Mouse (Mus musculus) neural tube, embryonic 11.5 days (tissue): ENCODE data around the gene Zc3h7a. TPM values are rescaled to one million over a fixed set of nuclear protein-coding genes. Genes with fewer than 3 reads are reported as not detected.

ENCODE experiments used
- ATAC-seq: fragments of 200-750 bp; cut with Nextera tagmentation; 2 replicates; pipeline ENCODE4 v1.8.0; 2017; ENCODE audit warnings: moderate number of reproducible peaks, mild to moderate bottlenecking, moderate TSS enrichment, moderate library complexity; ENCODE audit not compliant: insufficient read depth, low FRiP score, low TSS enrichment
- DNase-seq: peaks from one replicate; pipeline ENCODE4 v3.0.0-alpha.2; 2015; ENCODE audit warnings: low spot score
- H3K27ac ChIP-seq: fragments of 300-500 bp; sonication (generic); 2 replicates; pipeline ENCODE4 v1.5.1; 2014; ENCODE audit warnings: low read depth, mild to moderate bottlenecking, low read length
- H3K27me3 ChIP-seq: fragments of 300-500 bp; sonication (generic); 2 replicates; pipeline ENCODE4 v1.6.1; 2014; ENCODE audit warnings: mild to moderate bottlenecking, low read length, mixed read lengths; ENCODE audit not compliant: control insufficient read depth, insufficient read depth
- H3K36me3 ChIP-seq: fragments of 300-500 bp; sonication (generic); 2 replicates; pipeline ENCODE4 v1.6.1; 2014; ENCODE audit warnings: mild to moderate bottlenecking, low read length, moderate library complexity, mixed read lengths; ENCODE audit not compliant: control insufficient read depth, insufficient read depth
- H3K4me1 ChIP-seq: fragments of 300-500 bp; sonication (generic); 2 replicates; pipeline ENCODE4 v1.6.1; 2014; ENCODE audit warnings: low read length, mixed read lengths; ENCODE audit not compliant: control insufficient read depth, insufficient read depth
- H3K4me2 ChIP-seq: fragments of 300-500 bp; sonication (generic); 2 replicates; pipeline ENCODE4 v1.6.1; 2014; ENCODE audit warnings: low read depth, mild to moderate bottlenecking, moderate library complexity
- H3K4me3 ChIP-seq: fragments of 300-500 bp; sonication (generic); 2 replicates; pipeline ENCODE4 v1.5.1; 2014; ENCODE audit warnings: low read depth, low read length
- H3K9ac ChIP-seq: fragments of 300-500 bp; sonication (generic); 2 replicates; pipeline ENCODE4 v1.6.1; 2014; ENCODE audit warnings: mild to moderate bottlenecking, low read length
- H3K9me3 ChIP-seq: fragments of 300-500 bp; sonication (generic); 2 replicates; pipeline ENCODE4 v1.6.1; 2016; ENCODE audit warnings: low read length; ENCODE audit not compliant: control insufficient read depth
- WGBS: fragments of 180-500 bp; shearing (Covaris S2); extraction: QIAGEN DNeasy Blood & Tissue Kit; methylation state at CpG from one replicate; pipeline ENCODE4 v1.1.7; 2014; 5-methylcytosine and 5-hydroxymethylcytosine counted together
- polyA plus RNA-seq: library from polyadenylated mRNA; unstranded; fragments of >200 nt; fragmentation: Nextera tagmentation; extraction: Ambion mirVana; gene quantifications from 2 replicates; pipeline ENCODE4 v1.2.1, GENCODE M21; 2014

Gene Zc3h7a
- polyA plus RNA-seq, 1 experiment from 2014 or later: 93.5 TPM

GRCm38 (mm10) chr16:11128301-11128700 is 47.9 kb downstream of the Zc3h7a start:
- WGBS: 94% methylated on average over 11 of the region's 11 CpGs
- H3K4me2 ChIP-seq: no peak overlapping the region
- H3K27ac ChIP-seq: no peak overlapping the region
- H3K9me3 ChIP-seq: no peaks in the 10 kb centered on the region
- peaks cover 14% of the 10 kb centered on the region for H3K4me1 ChIP-seq
- no peak overlapping the region for H3K4me3 ChIP-seq
- H3K27me3 ChIP-seq: no peaks in the 10 kb centered on the region
- ATAC-seq (no peak), DNase-seq (no peak)
- no peaks in the 10 kb centered on the region for H3K36me3 ChIP-seq
- no peak overlapping the region for H3K9ac ChIP-seq

DNA sequence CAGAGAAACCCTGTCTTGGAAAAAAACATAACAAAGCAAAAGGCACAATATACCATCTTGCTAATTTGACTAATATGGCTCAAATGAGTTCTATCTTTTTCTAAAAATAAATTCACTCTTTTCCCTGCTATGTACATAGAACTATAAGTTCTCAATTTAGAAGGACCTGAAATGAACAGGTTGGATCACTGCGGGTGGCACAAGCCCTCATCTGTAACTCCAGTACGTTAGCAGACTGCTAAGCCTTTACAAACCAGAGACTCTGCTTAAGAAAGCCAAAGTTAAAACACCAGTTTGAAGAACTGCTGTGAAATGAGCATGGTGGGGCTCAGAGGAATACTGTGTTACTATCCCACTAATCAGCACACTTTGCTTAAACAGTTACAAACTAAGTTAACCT is 50.8 kb downstream of the Zc3h7a start:
- Histone ChIP-seq H3K4me2 (no peak overlapping the region), H3K4me3 (no peak overlapping the region), H3K27ac (no peak overlapping the region), H3K9ac (no peak overlapping the region), H3K27me3 (no peaks in the 10 kb centered on the region), H3K9me3 (no peaks in the 10 kb centered on the region), H3K4me1 (no peaks in the 10 kb centered on the region), H3K36me3 (no peaks in the 10 kb centered on the region)
- DNase-seq (no peak), ATAC-seq (no peak)
- 89% methylated on average over 2 of the region's 2 CpGs for WGBS

DNA sequence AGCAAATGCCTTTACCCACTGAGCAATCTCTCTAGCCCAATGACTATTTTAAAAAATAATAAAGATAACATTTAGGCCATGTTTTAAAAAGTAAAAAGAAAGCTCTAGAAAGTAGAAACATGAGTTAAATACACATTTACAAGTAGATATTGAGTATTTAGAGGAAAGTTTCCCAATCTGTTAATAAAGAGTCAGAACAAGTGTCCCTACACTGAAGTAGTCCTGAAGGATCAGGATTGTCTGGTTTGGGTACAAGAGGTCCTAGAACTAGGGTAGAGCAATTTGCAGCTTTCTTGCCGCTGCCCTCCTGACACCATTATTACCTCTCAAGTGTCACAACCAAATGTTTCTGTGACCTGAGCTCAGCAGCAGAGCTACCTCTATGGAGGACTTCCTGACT is 52.1 kb downstream of the Zc3h7a start:
- ATAC-seq (no peak), DNase-seq (no peak)
- H3K4me2 ChIP-seq: no peak overlapping the region
- no peaks in the 10 kb centered on the region for H3K4me1 ChIP-seq
- no peaks in the 10 kb centered on the region for H3K9me3 ChIP-seq
- no peaks in the 10 kb centered on the region for H3K27me3 ChIP-seq
- no peak overlapping the region for H3K4me3 ChIP-seq
- WGBS: 75% methylated on average over 1 of the region's 1 CpGs
- no peak overlapping the region for H3K9ac ChIP-seq
- no peaks in the 10 kb centered on the region for H3K36me3 ChIP-seq
- H3K27ac ChIP-seq: no peak overlapping the region

GRCm38 (mm10) chr16:11122625-11123024 is 53.6 kb downstream of the Zc3h7a start:
- H3K9ac ChIP-seq: no peak overlapping the region
- H3K4me2 ChIP-seq: no peak overlapping the region
- no peaks in the 10 kb centered on the region for H3K9me3 ChIP-seq
- peaks cover 2% of the 10 kb centered on the region; the same call in 1 of the 2 replicates for H3K36me3 ChIP-seq
- no peak overlapping the region for H3K27ac ChIP-seq
- no peaks in the 10 kb centered on the region for H3K27me3 ChIP-seq
- H3K4me1 ChIP-seq: no peaks in the 10 kb centered on the region
- WGBS: 88% methylated on average over 2 of the region's 2 CpGs
- H3K4me3 ChIP-seq: no peak overlapping the region
- ATAC-seq (no peak), DNase-seq (no peak)

DNA sequence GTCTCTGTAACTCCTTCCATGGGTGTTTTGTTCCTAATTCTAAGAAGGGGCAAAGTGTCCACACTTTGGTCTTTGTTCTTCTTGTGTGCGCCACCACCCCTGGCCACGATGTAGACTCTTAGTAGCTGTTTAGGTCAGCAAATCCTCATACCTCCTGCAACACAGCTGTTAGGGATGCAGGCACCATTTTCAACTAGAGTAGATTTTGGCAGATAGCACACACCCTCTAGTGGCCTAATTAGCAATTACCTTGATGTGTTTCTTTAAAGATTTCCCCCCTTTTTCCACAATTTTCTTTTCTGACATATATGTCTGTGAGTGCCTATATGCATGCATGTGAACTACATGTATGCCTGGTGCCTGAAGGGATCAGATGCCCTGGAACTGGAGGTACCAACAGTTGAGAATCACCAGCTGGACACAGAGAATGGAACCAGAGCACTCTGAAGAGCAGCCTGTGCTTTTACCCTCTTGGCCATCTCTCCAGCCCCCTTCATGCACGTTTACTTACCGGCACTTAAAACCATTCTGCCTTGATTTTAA is 66.9 kb downstream of the Zc3h7a start:
- no peak overlapping the region for H3K9ac ChIP-seq
- H3K27ac ChIP-seq: no peak overlapping the region
- no peaks in the 10 kb centered on the region for H3K27me3 ChIP-seq
- H3K4me1 ChIP-seq: no peaks in the 10 kb centered on the region
- H3K9me3 ChIP-seq: no peaks in the 10 kb centered on the region
- WGBS: 78% methylated on average over 4 of the region's 4 CpGs
- ATAC-seq: no peak
- H3K4me3 ChIP-seq: no peak overlapping the region
- H3K4me2 ChIP-seq: no peak overlapping the region
- DNase-seq: no peak
- H3K36me3 ChIP-seq: no peaks in the 10 kb centered on the region

DNA sequence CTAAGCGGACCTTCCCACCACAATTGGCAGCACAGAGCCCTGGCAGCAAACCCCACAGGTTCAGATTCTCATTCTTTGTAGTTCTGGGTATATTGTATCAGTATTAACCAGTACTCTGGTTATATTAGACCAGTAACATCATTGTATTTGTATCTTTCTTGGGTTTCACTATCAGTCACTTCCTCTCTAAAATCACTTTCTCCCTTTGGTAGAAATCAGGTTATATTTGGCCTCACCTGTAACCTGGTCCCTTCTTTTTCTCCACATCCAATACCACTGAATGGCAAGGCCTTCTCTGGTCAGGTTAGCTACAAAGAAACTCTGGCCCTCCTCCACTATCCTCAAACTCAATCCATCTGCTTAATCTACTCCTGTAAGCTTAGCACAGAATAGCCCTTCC is 71.3 kb downstream of the Zc3h7a start:
- WGBS: 85% methylated on average over 1 of the region's 1 CpGs
- DNase-seq: no peak
- Histone ChIP-seq H3K9me3 (no peaks in the 10 kb centered on the region), H3K27me3 (no peaks in the 10 kb centered on the region), H3K9ac (no peak overlapping the region), H3K4me3 (no peak overlapping the region), H3K36me3 (no peaks in the 10 kb centered on the region), H3K4me1 (no peaks in the 10 kb centered on the region), H3K27ac (no peak overlapping the region), H3K4me2 (no peak overlapping the region)
- no peak for ATAC-seq

DNA sequence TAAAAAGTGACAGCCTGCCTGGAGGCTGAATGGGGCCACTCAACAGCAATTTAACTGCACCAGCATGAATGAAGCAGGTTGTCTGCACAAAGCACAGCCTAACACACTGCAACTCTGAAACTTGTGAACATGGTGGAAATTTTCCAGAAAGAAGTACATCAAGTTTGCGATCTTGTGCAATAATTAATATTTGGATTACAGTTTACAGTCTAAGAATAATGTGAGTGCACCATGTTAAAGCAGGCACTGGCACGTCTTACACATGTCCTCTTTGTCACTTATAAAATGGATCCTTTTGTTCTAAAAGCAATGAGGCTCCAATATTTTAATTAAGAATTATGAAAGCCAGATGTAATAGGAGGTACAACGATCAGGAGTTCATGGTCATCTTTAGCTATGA is 78.9 kb downstream of the Zc3h7a start:
- DNase-seq: no peak
- Histone ChIP-seq H3K9ac (no peak overlapping the region), H3K4me2 (no peak overlapping the region), H3K9me3 (no peaks in the 10 kb centered on the region), H3K4me3 (no peak overlapping the region), H3K27me3 (no peaks in the 10 kb centered on the region), H3K27ac (no peak overlapping the region), H3K36me3 (no peaks in the 10 kb centered on the region), H3K4me1 (no peaks in the 10 kb centered on the region)
- WGBS: 91% methylated on average over 3 of the region's 3 CpGs
- ATAC-seq: no peak

DNA sequence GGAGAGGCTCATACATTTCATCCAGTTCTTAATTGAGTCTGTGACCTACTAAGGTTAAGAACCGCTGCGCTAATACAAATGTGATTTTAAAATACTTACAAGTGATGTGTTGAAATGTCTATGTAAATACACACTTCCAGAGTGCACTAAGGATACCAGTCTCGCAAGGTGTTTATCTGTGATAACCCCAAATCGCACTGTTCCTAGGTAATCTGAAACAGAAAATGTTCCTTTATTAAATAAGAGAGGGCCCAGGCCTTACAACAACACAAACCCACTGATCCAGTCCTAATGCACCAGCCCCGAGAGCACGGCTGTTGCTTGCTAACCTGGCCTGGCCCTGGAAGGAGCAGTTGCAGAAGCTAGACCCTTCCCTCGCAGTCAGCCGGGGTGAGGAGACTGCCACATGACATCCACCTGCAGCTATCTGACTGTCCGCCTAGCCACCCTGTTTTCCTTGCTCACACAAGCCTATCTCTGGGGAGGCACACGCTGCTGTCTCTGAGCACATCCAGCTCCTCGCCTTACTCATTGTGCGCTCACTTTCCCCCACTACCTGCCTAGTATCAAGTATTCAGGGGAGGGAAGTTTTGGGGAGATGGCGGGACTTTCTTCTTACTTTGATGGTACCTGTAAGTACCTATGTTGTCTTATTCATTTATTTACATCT is 82.3 kb downstream of the Zc3h7a start:
- WGBS: 95% methylated on average over 13 of the region's 13 CpGs

GRCm38 (mm10) chr16:11092523-11092922 is 83.7 kb downstream of the Zc3h7a start:
- H3K27me3 ChIP-seq: no peaks in the 10 kb centered on the region
- H3K9ac ChIP-seq: no peak overlapping the region
- no peaks in the 10 kb centered on the region for H3K4me1 ChIP-seq
- H3K36me3 ChIP-seq: no peaks in the 10 kb centered on the region; the same call in 1 of the 2 replicates
- 85% methylated on average over 3 of the region's 3 CpGs for WGBS
- H3K9me3 ChIP-seq: no peaks in the 10 kb centered on the region
- no peak for ATAC-seq
- H3K4me2 ChIP-seq: no peak overlapping the region
- no peak overlapping the region for H3K27ac ChIP-seq
- H3K4me3 ChIP-seq: no peak overlapping the region
- no peak for DNase-seq

More for the DNA sequence above, 82.3 kb downstream of the Zc3h7a start:
- no peak overlapping the region for H3K4me2 ChIP-seq
- no peaks in the 10 kb centered on the region for H3K4me1 ChIP-seq
- no peak overlapping the region for H3K9ac ChIP-seq
- DNase-seq: no peak
- no peaks in the 10 kb centered on the region for H3K9me3 ChIP-seq
- ATAC-seq: no peak
- H3K27me3 ChIP-seq: no peaks in the 10 kb centered on the region
- no peak overlapping the region for H3K4me3 ChIP-seq
- H3K36me3 ChIP-seq: no peaks in the 10 kb centered on the region
- H3K27ac ChIP-seq: no peak overlapping the region
